Mouse (Mus musculus): ENCODE data around the gene Olfr414. TPM values are rescaled to one million over a fixed set of nuclear protein-coding genes. Genes with fewer than 3 reads are reported as not detected.

Gene Olfr414
- total RNA-seq (2014; fragmentation: Nextera tagmentation) (2.2 and 4.4 TPM in 2 replicates), total RNA-seq (2017) (3.1 and 5.1 TPM in 2 replicates)

- ATAC-seq (replicated peaks; ENCODE audit: low FRiP score, low TSS enrichment, poor library complexity, severe bottlenecking) = no peak
Measured at GRCm38 (mm10) chr1:174423764-174424163, at the start of gene Olfr414. TSS of gene Olfr414 (plus strand) at chr1:174424064.

- no peak for ATAC-seq (replicated peaks; ENCODE audit: low FRiP score, low TSS enrichment, poor library complexity, severe bottlenecking)
Measured at GRCm38 (mm10) chr1:174390746-174391145, 33.1 kb upstream of the Olfr414 start, which contains the start of gene Olfr248. TSS of gene Olfr248 (plus strand) at chr1:174391046.

GRCm38 (mm10) chr1:174422959-174423358, 905 bp upstream of the Olfr414 start:
- ATAC-seq (replicated peaks; ENCODE audit: low FRiP score, low TSS enrichment, poor library complexity, severe bottlenecking) = peak; percentile 75

- ATAC-seq (replicated peaks; ENCODE audit: low FRiP score, low TSS enrichment, poor library complexity, severe bottlenecking) = peak; percentile 68
Measured at GRCm38 (mm10) chr1:174426180-174426986, 2.5 kb downstream of the Olfr414 start.

GRCm38 (mm10) chr1:174427402-174427801, 3.5 kb downstream of the Olfr414 start:
- ATAC-seq (replicated peaks; ENCODE audit: low FRiP score, low TSS enrichment, poor library complexity, severe bottlenecking) = no peak

- peak; percentile 85 for ATAC-seq (replicated peaks; ENCODE audit: low FRiP score, low TSS enrichment, poor library complexity, severe bottlenecking)
Measured at GRCm38 (mm10) chr1:174428407-174428806, 4.5 kb downstream of the Olfr414 start.

- ATAC-seq (replicated peaks; ENCODE audit: low FRiP score, low TSS enrichment, poor library complexity, severe bottlenecking) = no peak
Measured at GRCm38 (mm10) chr1:174434121-174434520, 10.3 kb downstream of the Olfr414 start.

GRCm38 (mm10) chr1:174441782-174442181, 17.9 kb downstream of the Olfr414 start, which contains the start of gene Olfr220:
TSS of gene Olfr220 (plus strand) at chr1:174442082.
- no peak for ATAC-seq (replicated peaks; ENCODE audit: low FRiP score, low TSS enrichment, poor library complexity, severe bottlenecking)

- ATAC-seq (replicated peaks; ENCODE audit: low FRiP score, low TSS enrichment, poor library complexity, severe bottlenecking) = no peak
Measured at GRCm38 (mm10) chr1:174455100-174455499, 31.2 kb downstream of the Olfr414 start.

- ATAC-seq (replicated peaks; ENCODE audit: low FRiP score, low TSS enrichment, poor library complexity, severe bottlenecking) = peak; percentile 80
Measured at GRCm38 (mm10) chr1:174465385-174465784, 41.5 kb downstream of the Olfr414 start.

GRCm38 (mm10) chr1:174466240-174466639, 42.4 kb downstream of the Olfr414 start:
- ATAC-seq (replicated peaks; ENCODE audit: low FRiP score, low TSS enrichment, poor library complexity, severe bottlenecking) = peak; percentile 42

- ATAC-seq (replicated peaks; ENCODE audit: low FRiP score, low TSS enrichment, poor library complexity, severe bottlenecking) = peak; percentile 85
Measured at GRCm38 (mm10) chr1:174469736-174470135, 45.9 kb downstream of the Olfr414 start.

- no peak for ATAC-seq (replicated peaks; ENCODE audit: low FRiP score, low TSS enrichment, poor library complexity, severe bottlenecking)
Measured at GRCm38 (mm10) chr1:174482567-174482966, 58.7 kb downstream of the Olfr414 start.

Other genes starting within 250 kb of the Olfr414 start
- not detected in 2 replicates for gene Olfr419, start 172.0 kb upstream of the Olfr414 start, total RNA-seq (2014; fragmentation: Nextera tagmentation)
- not detected in 2 replicates for gene Olfr419, start 172.0 kb upstream of the Olfr414 start, total RNA-seq (2017)
- not detected in 2 replicates for gene Mptx1, start 93.5 kb upstream of the Olfr414 start, total RNA-seq (2014; fragmentation: Nextera tagmentation)
- gene Mptx1, start 93.5 kb upstream of the Olfr414 start, total RNA-seq (2017) = not detected in 2 replicates
- gene Olfr417, start 58.9 kb upstream of the Olfr414 start, total RNA-seq (2014; fragmentation: Nextera tagmentation) = 5.6 and 6.3 TPM in 2 replicates
- gene Olfr417, start 58.9 kb upstream of the Olfr414 start, total RNA-seq (2017) = 1.7 and 8.2 TPM in 2 replicates
- 10.0 and 11.7 TPM in 2 replicates for gene Olfr248, start 33.0 kb upstream of the Olfr414 start, total RNA-seq (2014; fragmentation: Nextera tagmentation)
- gene Olfr248, start 33.0 kb upstream of the Olfr414 start, total RNA-seq (2017) = 2.4 and 4.5 TPM in 2 replicates
- 0.87 TPM in 1 of 2 replicates, not detected in the other for gene Olfr220, start 18.0 kb downstream of the Olfr414 start, total RNA-seq (2014; fragmentation: Nextera tagmentation)
- not detected in 2 replicates for gene Olfr220, start 18.0 kb downstream of the Olfr414 start, total RNA-seq (2017)
- gene Fmn2, start 77.8 kb downstream of the Olfr414 start, total RNA-seq (2014; fragmentation: Nextera tagmentation) = 0.68 TPM in 1 of 2 replicates, not detected in the other
- not detected in 2 replicates for gene Fmn2, start 77.8 kb downstream of the Olfr414 start, total RNA-seq (2017)

Data from megakaryocyte-erythroid progenitor cell, adult 5-6 weeks (primary cell).